Mouse (Mus musculus) ES-Bruce4 (cell line): ENCODE measurements at regions not wholly inside any gene's neighbourhood (a gene's known extent, or its start where the extent isn't known, plus 50 kb on each side); places are given as distances from the start of the nearest gene placed in this dataset.

Source experiments
- H3K27ac ChIP-seq: 2 replicates; pipeline ENCODE4 v1.5.1; 2012; ENCODE audit warnings: low read length, inconsistent platforms; ENCODE audit not compliant: insufficient read depth
- H3K27me3 ChIP-seq: 2 replicates; pipeline ENCODE4 v1.6.1; 2012; ENCODE audit warnings: mild to moderate bottlenecking, low read length, inconsistent platforms; ENCODE audit not compliant: control insufficient read depth, poor library complexity, insufficient read depth, severe bottlenecking
- H3K36me3 ChIP-seq: 2 replicates; pipeline ENCODE4 v1.6.1; 2012; ENCODE audit warnings: inconsistent platforms, mild to moderate bottlenecking, low read length, moderate library complexity; ENCODE audit not compliant: control insufficient read depth, poor library complexity, insufficient read depth, severe bottlenecking
- H3K4me1 ChIP-seq: one replicate; pipeline ENCODE4 v1.8.1; 2011; ENCODE audit warnings: low read length; ENCODE audit not compliant: control insufficient read depth, insufficient read depth
- H3K4me3 ChIP-seq: 2 replicates; pipeline ENCODE4 v1.5.1; 2011; ENCODE audit warnings: low read depth, mild to moderate bottlenecking, low read length
- H3K9ac ChIP-seq: 2 replicates; pipeline ENCODE4 v1.6.1; 2012; ENCODE audit warnings: low read depth, mild to moderate bottlenecking, inconsistent platforms; ENCODE audit not compliant: poor library complexity, severe bottlenecking
- H3K9me3 ChIP-seq: replicated peaks from 2 replicates; pipeline ENCODE4 v1.6.1; 2012; ENCODE audit warnings: mild to moderate bottlenecking, low read length, inconsistent platforms; ENCODE audit not compliant: control insufficient read depth, poor library complexity, insufficient read depth, severe bottlenecking
- CTCF ChIP-seq: IDR thresholded peaks from one replicate; pipeline ENCODE4 v1.8.1; 2011; ENCODE audit warnings: low read depth, low read length
- EP300 ChIP-seq: IDR thresholded peaks from 2 replicates; pipeline ENCODE4 v1.6.1; 2011; ENCODE audit warnings: low read depth, low read length; ENCODE audit not compliant: insufficient read depth
- POLR2A ChIP-seq: IDR thresholded peaks from one replicate; pipeline ENCODE4 v1.8.1; 2011; ENCODE audit warnings: low read length; ENCODE audit not compliant: insufficient read depth

DNA sequence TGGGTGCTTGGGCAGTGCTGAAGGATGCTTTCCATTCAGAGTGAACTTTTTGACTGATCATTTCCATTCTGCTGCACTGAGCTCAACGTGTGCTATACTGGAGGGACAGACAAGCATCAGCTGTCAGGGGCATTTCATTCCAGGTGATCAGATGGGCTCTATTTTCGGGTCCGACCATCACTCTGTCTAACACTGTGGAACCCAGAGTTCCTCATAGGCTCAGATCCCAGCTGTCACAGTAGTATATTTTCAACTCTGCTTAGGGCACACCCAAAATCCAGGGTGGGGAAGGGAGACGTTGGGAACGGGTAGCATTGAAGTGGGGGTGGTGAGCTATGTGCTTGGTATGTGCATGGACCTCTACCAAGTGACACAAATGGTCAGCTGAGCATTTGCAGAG is 120.1 kb downstream of the Klhl25 start:
- Histone ChIP-seq H3K4me3 (no peak overlapping the region), H3K4me1 (no peaks in the 10 kb centered on the region), H3K9ac (no peak overlapping the region), H3K27me3 (no peaks in the 10 kb centered on the region), H3K27ac (no peak overlapping the region), H3K9me3 (no peaks in the 10 kb centered on the region), H3K36me3 (no peaks in the 10 kb centered on the region)
- no peak for TF ChIP-seq CTCF
- no peak for TF ChIP-seq EP300
- no peak for TF ChIP-seq POLR2A

DNA sequence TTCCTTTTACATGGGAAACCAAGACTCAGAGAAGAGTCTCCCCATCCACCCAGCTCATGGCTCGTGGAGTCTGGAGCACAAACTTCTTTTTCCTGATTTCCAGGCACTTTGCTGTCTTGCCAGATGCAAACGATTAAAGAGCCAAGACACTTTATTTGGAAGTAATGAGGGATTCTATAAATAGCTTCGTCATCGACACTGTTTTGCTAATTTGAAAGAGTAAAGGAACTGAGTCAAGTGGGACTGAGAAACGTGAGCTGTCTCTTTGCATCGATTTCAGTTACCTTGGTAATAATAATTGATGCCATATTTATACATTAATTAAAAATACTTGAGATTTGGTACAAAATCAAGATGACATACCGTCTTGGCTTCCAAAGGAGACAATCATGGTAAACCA is 122.8 kb downstream of the Klhl25 start:
- no peaks in the 10 kb centered on the region for H3K27me3 ChIP-seq
- no peaks in the 10 kb centered on the region for H3K36me3 ChIP-seq
- TF ChIP-seq EP300 (no peak), CTCF (no peak)
- H3K9me3 ChIP-seq, result no peaks in the 10 kb centered on the region
- no peak overlapping the region for H3K27ac ChIP-seq
- no peak overlapping the region for H3K9ac ChIP-seq
- no peaks in the 10 kb centered on the region for H3K4me1 ChIP-seq
- no peak overlapping the region for H3K4me3 ChIP-seq

DNA sequence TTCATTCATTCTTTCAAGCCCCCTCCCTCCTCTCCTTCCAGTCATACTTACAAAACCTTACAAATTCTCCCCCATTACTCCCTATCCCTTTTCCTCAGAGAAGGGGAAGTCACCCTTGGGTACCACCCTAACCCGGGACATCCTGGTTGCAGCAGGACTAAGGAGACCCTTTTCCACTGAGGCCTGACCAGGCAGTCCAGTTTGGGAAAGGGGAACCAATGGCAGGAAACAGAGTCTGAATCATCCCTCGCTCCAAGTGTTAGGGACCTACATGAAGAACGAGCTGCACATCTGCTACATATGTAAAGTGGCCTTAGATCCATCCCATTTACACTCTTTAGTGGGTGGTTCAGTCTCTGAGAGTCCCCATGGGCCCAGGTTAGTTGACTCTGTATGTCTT is 123.6 kb downstream of the Klhl25 start:
- H3K27ac ChIP-seq, result no peak overlapping the region
- no peak overlapping the region for H3K4me3 ChIP-seq
- H3K36me3 ChIP-seq, result no peaks in the 10 kb centered on the region
- no peaks in the 10 kb centered on the region for H3K4me1 ChIP-seq
- TF ChIP-seq EP300 (no peak), POLR2A (no peak), CTCF (no peak)
- no peak overlapping the region for H3K9ac ChIP-seq
- H3K9me3 ChIP-seq, result no peaks in the 10 kb centered on the region
- no peaks in the 10 kb centered on the region for H3K27me3 ChIP-seq

DNA sequence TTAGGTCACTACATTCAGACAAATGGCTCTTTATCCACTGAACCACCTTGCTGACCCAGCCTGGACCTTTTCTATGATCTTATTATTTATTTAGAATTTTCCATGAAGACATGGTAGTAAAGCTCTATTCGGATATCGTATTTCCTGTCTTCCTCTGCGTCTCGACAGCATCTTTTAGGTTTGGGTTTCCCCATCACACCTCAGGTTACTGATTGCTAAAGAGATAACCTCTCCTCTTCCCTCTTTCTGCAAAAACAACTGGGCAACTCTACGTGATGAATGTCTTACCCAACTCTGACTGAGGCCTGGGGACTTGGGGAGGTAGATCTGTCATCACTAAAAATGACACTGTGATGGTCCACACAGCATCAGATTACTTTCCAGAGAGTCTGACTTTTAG is 133.4 kb downstream of the Klhl25 start:
- H3K9me3 ChIP-seq, result no peaks in the 10 kb centered on the region
- no peak overlapping the region for H3K4me3 ChIP-seq
- no peaks in the 10 kb centered on the region for H3K4me1 ChIP-seq
- no peaks in the 10 kb centered on the region for H3K36me3 ChIP-seq
- no peaks in the 10 kb centered on the region for H3K27me3 ChIP-seq
- no peak for TF ChIP-seq EP300
- TF ChIP-seq CTCF, result no peak
- TF ChIP-seq POLR2A, result no peak
- H3K27ac ChIP-seq, result no peak overlapping the region
- H3K9ac ChIP-seq, result no peak overlapping the region

DNA sequence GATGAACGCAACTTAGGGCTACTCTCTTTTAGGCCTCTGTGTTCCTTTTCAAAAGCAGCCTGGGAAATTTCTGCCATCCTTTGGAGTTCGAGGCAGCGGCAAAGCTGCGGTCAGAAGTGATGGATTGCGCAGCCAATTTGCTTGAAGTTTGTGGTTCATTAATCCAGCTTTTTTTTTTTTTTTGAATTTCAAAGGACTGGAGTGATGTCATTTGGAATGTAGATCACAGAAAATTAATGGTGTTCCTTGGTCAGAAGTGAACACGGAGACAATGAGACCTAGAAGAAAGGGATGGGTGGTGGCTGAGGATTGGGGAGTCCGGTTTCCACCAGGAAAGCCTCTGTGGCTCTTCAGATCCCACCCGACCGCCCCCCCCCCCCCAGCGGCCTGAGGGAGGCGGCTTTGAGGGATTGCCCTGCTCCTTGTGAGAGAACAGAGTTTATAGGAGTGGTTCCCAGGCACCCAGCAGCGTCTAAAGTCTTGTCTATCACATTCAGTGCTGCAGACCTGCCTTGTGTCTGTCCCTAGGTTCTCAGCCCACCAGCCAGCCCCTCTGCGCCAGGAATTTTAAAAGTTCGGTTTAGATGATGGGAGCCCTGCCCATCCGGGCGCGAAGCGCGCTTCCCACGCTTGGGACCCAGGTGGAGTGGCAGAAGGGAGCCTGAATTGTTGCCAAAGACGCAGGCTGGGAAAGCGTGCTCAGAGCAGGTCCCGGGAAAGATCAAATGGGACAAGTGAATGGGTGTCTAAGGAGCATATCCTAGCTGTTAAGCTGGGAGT is 135.1 kb downstream of the Klhl25 start:
- H3K27ac ChIP-seq, result no peak overlapping the region
- H3K9ac ChIP-seq, result no peak overlapping the region
- H3K36me3 ChIP-seq, result no peaks in the 10 kb centered on the region
- no peaks in the 10 kb centered on the region for H3K9me3 ChIP-seq
- H3K4me1 ChIP-seq, result no peaks in the 10 kb centered on the region
- H3K4me3 ChIP-seq, result no peak overlapping the region
- no peaks in the 10 kb centered on the region for H3K27me3 ChIP-seq
- no peak for TF ChIP-seq POLR2A
- TF ChIP-seq CTCF, result no peak
- TF ChIP-seq EP300, result no peak

DNA sequence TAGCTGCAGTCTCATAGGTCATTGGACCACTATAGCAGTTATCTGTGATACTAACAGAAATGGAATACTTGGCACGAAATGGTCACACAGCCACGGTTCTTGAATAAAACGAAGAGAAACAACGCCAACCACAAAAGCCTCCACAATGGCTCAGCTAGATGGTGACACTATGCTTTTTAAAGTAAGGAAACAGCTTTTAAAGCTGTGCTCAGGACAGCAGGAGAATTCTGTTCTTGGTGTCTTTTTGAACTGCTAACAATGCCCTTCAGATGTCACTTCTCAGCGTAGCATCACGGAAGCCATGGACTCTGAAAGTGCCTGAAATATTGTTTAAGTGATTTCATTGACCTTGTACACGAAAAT is 135.7 kb downstream of the Klhl25 start:
- Histone ChIP-seq H3K4me3 (no peak overlapping the region), H3K4me1 (no peaks in the 10 kb centered on the region), H3K36me3 (no peaks in the 10 kb centered on the region), H3K9me3 (no peaks in the 10 kb centered on the region), H3K27ac (no peak overlapping the region), H3K9ac (no peak overlapping the region), H3K27me3 (no peaks in the 10 kb centered on the region)
- TF ChIP-seq POLR2A, result no peak
- no peak for TF ChIP-seq EP300
- TF ChIP-seq CTCF, result no peak
